Mouse (Mus musculus): ENCODE results near the gene Ebf1.

- no peak for TF ChIP-seq CTCF (IDR thresholded peaks at IDR 0.05; ENCODE audit: low read depth, low read length)
- no peak for TF ChIP-seq POLR2A (IDR thresholded peaks at IDR 0.05; ENCODE audit: insufficient read depth, low read length)
These were observed 289.3 kb downstream of the Ebf1 start for GRCm38 (mm10) chr11:44906456-44906855.
